Mouse (Mus musculus): Measurements from ENCODE around the gene Porcn. TPM values are rescaled to one million over a fixed set of nuclear protein-coding genes. Genes with fewer than 3 reads are reported as not detected.

Porcn gene
- 1.4 TPM for polyA plus RNA-seq (2015; fragmentation: Illumina TruSeq; extraction: RNeasy Lipid Tissue Mini Kit (QIAGEN cat#74804); ENCODE audit: insufficient read depth, low replicate concordance)

GRCm38 (mm10) chrX:8206015-8206693 is at the start of gene Porcn:
TSS of gene Porcn (minus strand) at chrX:8206525.

GRCm38 (mm10) chrX:8252334-8253285 is 46.3 kb upstream of the Porcn start, which contains the start of gene Ftsj1:
TSS of gene Ftsj1 (minus strand) at chrX:8252406.

GRCm38 (mm10) chrX:8193419-8193723 is 13.0 kb downstream of the Porcn start, which contains the start of gene Ebp:
TSS of gene Ebp (minus strand) at chrX:8193512.

GRCm38 (mm10) chrX:8175504-8176385 is 30.6 kb downstream of the Porcn start, which contains the start of gene Tbc1d25:
TSS of gene Tbc1d25 (minus strand) at chrX:8176181.

GRCm38 (mm10) chrX:8145153-8145991 is 61.0 kb downstream of the Porcn start, which contains the start of gene Rbm3:
TSS of gene Rbm3 (minus strand) at chrX:8145880.

Other genes starting within 250 kb of the Porcn start
- gene Gata1, start 228.5 kb downstream of the Porcn start, polyA plus RNA-seq (2015; fragmentation: Illumina TruSeq; extraction: RNeasy Lipid Tissue Mini Kit (QIAGEN cat#74804); ENCODE audit: insufficient read depth, low replicate concordance), result 6.3 TPM
- gene Glod5, start 188.0 kb downstream of the Porcn start, polyA plus RNA-seq (2015; fragmentation: Illumina TruSeq; extraction: RNeasy Lipid Tissue Mini Kit (QIAGEN cat#74804); ENCODE audit: insufficient read depth, low replicate concordance), result not detected
- gene Suv39h1, start 131.8 kb downstream of the Porcn start, polyA plus RNA-seq (2015; fragmentation: Illumina TruSeq; extraction: RNeasy Lipid Tissue Mini Kit (QIAGEN cat#74804); ENCODE audit: insufficient read depth, low replicate concordance), result 31.7 TPM
- gene Was, start 116.0 kb downstream of the Porcn start, polyA plus RNA-seq (2015; fragmentation: Illumina TruSeq; extraction: RNeasy Lipid Tissue Mini Kit (QIAGEN cat#74804); ENCODE audit: insufficient read depth, low replicate concordance), result 85.1 TPM
- gene Wdr13, start 73.6 kb downstream of the Porcn start, polyA plus RNA-seq (2015; fragmentation: Illumina TruSeq; extraction: RNeasy Lipid Tissue Mini Kit (QIAGEN cat#74804); ENCODE audit: insufficient read depth, low replicate concordance), result 44.9 TPM
- 722 TPM for gene Rbm3, start 60.6 kb downstream of the Porcn start, polyA plus RNA-seq (2015; fragmentation: Illumina TruSeq; extraction: RNeasy Lipid Tissue Mini Kit (QIAGEN cat#74804); ENCODE audit: insufficient read depth, low replicate concordance)
- gene Tbc1d25, start 30.3 kb downstream of the Porcn start, polyA plus RNA-seq (2015; fragmentation: Illumina TruSeq; extraction: RNeasy Lipid Tissue Mini Kit (QIAGEN cat#74804); ENCODE audit: insufficient read depth, low replicate concordance), result 6.9 TPM
- gene Ebp, start 13.0 kb downstream of the Porcn start, polyA plus RNA-seq (2015; fragmentation: Illumina TruSeq; extraction: RNeasy Lipid Tissue Mini Kit (QIAGEN cat#74804); ENCODE audit: insufficient read depth, low replicate concordance), result 35.9 TPM
- 15.5 TPM for gene Ftsj1, start 45.9 kb upstream of the Porcn start, polyA plus RNA-seq (2015; fragmentation: Illumina TruSeq; extraction: RNeasy Lipid Tissue Mini Kit (QIAGEN cat#74804); ENCODE audit: insufficient read depth, low replicate concordance)
- gene Slc38a5, start 64.6 kb upstream of the Porcn start, polyA plus RNA-seq (2015; fragmentation: Illumina TruSeq; extraction: RNeasy Lipid Tissue Mini Kit (QIAGEN cat#74804); ENCODE audit: insufficient read depth, low replicate concordance), result 3.4 TPM
- gene Ssxb10, start 120.9 kb upstream of the Porcn start, polyA plus RNA-seq (2015; fragmentation: Illumina TruSeq; extraction: RNeasy Lipid Tissue Mini Kit (QIAGEN cat#74804); ENCODE audit: insufficient read depth, low replicate concordance), result not detected
- not detected for gene Ssxb9, start 160.5 kb upstream of the Porcn start, polyA plus RNA-seq (2015; fragmentation: Illumina TruSeq; extraction: RNeasy Lipid Tissue Mini Kit (QIAGEN cat#74804); ENCODE audit: insufficient read depth, low replicate concordance)
- not detected for gene Ssxb1, start 206.8 kb upstream of the Porcn start, polyA plus RNA-seq (2015; fragmentation: Illumina TruSeq; extraction: RNeasy Lipid Tissue Mini Kit (QIAGEN cat#74804); ENCODE audit: insufficient read depth, low replicate concordance)

Data from spleen, adult 10 weeks (tissue).